Mouse (Mus musculus) forelimb bud, embryonic 11.5 days (tissue): ENCODE measurements around the gene Olfr294.

ENCODE experiments used
- DNase-seq: peaks from one replicate; pipeline ENCODE4 v3.0.0-alpha.2; 2012; ENCODE audit warnings: low read depth, low spot score

Gene Olfr294

DNA sequence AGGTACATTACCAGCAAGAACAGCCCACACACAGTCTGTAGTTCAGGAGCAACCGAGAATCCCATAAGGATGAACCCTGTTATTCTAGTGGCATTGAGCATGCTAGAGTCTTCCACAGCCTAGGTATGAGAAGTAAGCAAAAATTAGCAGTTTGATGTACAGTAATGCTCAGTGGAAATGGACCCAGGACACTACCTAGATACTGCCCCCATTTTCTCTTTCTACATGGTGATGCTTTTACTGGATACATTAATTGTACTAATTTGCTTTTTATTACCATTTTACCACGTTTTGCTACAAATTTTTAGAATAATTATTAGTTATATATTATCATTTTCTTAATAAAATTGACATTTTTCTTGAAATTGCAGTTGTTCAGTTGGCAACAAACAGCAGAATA, at the start of gene Olfr294:
TSS of gene Olfr294 (minus strand) at position 101 of the 400 bp plus-strand sequence.
- DNase-seq, result no peak

DNA sequence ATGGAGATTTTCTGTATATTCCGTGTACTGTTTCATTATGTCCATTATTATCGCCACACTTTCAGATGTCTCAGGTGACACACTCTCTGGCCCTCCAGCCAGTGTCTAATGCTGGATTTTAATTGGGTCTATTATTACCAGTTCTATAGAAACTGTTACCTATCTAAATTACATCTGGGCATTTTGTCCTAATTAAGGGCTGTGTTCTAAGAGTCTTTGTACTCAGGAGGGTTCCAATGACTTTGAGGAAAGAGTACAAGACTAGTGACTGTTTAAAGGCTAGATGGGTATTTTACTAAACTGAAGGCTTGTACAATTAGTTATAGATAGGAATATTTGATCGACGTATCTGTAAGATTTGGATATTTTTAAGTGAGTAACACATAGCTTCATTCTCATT, 32.3 kb upstream of the Olfr294 start, which contains the start of gene Olfr293:
TSS of gene Olfr293 (plus strand) at position 301 of the 400 bp plus-strand sequence.
- DNase-seq, result no peak

GRCm38 (mm10) chr7:86583562-86583961, 32.9 kb downstream of the Olfr294 start, which contains the start of gene Olfr295:
TSS of gene Olfr295 (plus strand) at chr7:86583862.
- no peak for DNase-seq
